Mouse (Mus musculus): ENCODE measurements around the gene Pmfbp1. TPM values are rescaled to one million over a fixed set of nuclear protein-coding genes. Genes with fewer than 3 reads are reported as not detected.

Gene Pmfbp1
- not detected in 2 replicates for polyA plus RNA-seq (2012; rRNA removed; ENCODE audit: low replicate concordance)

GRCm38 (mm10) chr8:109493727-109494126 lies at the start of gene Pmfbp1:
Gene Pmfbp1, plus strand, starts transcription at chr8:109494027.

GRCm38 (mm10) chr8:109565498-109566333 lies 71.9 kb downstream of the Pmfbp1 start, which contains the start of the genes Dhx38 and Txnl4b:
Gene Dhx38, minus strand, starts transcription at chr8:109565861.
Gene Txnl4b, plus strand, starts transcription at chr8:109565892.

GRCm38 (mm10) chr8:109578900-109579301 lies 85.1 kb downstream of the Pmfbp1 start, which contains the start of gene Hp:
Gene Hp, minus strand, starts transcription at chr8:109579172.

Other genes starting within 250 kb of the Pmfbp1 start
- gene Dhx38, start 71.8 kb downstream of the Pmfbp1 start, polyA plus RNA-seq (2012; rRNA removed; ENCODE audit: low replicate concordance): 12.4 and 18.2 TPM in 2 replicates
- 2.4 and 3.2 TPM in 2 replicates for gene Txnl4b, start 71.9 kb downstream of the Pmfbp1 start, polyA plus RNA-seq (2012; rRNA removed; ENCODE audit: low replicate concordance)
- 0.92 and 18.9 TPM in 2 replicates for gene Hp, start 85.1 kb downstream of the Pmfbp1 start, polyA plus RNA-seq (2012; rRNA removed; ENCODE audit: low replicate concordance)
- gene Dhodh, start 114.6 kb downstream of the Pmfbp1 start, polyA plus RNA-seq (2012; rRNA removed; ENCODE audit: low replicate concordance): 9.6 and 17.6 TPM in 2 replicates
- gene Pkd1l3, start 120.5 kb downstream of the Pmfbp1 start, polyA plus RNA-seq (2012; rRNA removed; ENCODE audit: low replicate concordance): 0.05 TPM in 2 replicates
- 21.5 and 23.7 TPM in 2 replicates for gene Ist1, start 199.2 kb downstream of the Pmfbp1 start, polyA plus RNA-seq (2012; rRNA removed; ENCODE audit: low replicate concordance)
- gene Zfp821, start 211.5 kb downstream of the Pmfbp1 start, polyA plus RNA-seq (2012; rRNA removed; ENCODE audit: low replicate concordance): 4.3 TPM in 2 replicates
- gene Atxn1l, start 243.7 kb downstream of the Pmfbp1 start, polyA plus RNA-seq (2012; rRNA removed; ENCODE audit: low replicate concordance): 2.5 and 3.5 TPM in 2 replicates